Mouse (Mus musculus) liver, embryonic 11.5 days (tissue): Measurements from ENCODE around the gene Snhg11. TPM values are rescaled to one million over a fixed set of nuclear protein-coding genes. Genes with fewer than 3 reads are reported as not detected.

Experiments used
- ATAC-seq: fragments of 200-750 bp; cut with Nextera tagmentation; replicated peaks from 2 replicates; pipeline ENCODE4 v1.8.0; 2017; ENCODE audit warnings: moderate number of reproducible peaks, mild to moderate bottlenecking, moderate TSS enrichment, moderate library complexity; ENCODE audit not compliant: low FRiP score
- DNase-seq: peaks from one replicate; pipeline ENCODE4 v3.0.0-alpha.2; 2017; ENCODE audit warnings: low spot score
- H3K27ac ChIP-seq: fragments of 300-500 bp; sonication (generic); 2 replicates; pipeline ENCODE4 v1.5.1; 2014; ENCODE audit warnings: mild to moderate bottlenecking, low read depth, low read length, control low read depth
- H3K27me3 ChIP-seq: fragments of 300-500 bp; sonication (generic); replicated peaks from 2 replicates; pipeline ENCODE4 v1.6.1; 2014; ENCODE audit warnings: low read length, mixed read lengths; ENCODE audit not compliant: control insufficient read depth, insufficient read depth
- H3K36me3 ChIP-seq: fragments of 300-500 bp; sonication (generic); 2 replicates; pipeline ENCODE4 v1.6.1; 2014; ENCODE audit warnings: mild to moderate bottlenecking, low read length, moderate library complexity, mixed read lengths; ENCODE audit not compliant: control insufficient read depth, insufficient read depth
- H3K4me1 ChIP-seq: fragments of 300-500 bp; sonication (generic); replicated peaks from 2 replicates; pipeline ENCODE4 v1.6.1; 2014; ENCODE audit warnings: low read length, mixed read lengths; ENCODE audit not compliant: control insufficient read depth, insufficient read depth
- H3K4me2 ChIP-seq: fragments of 300-500 bp; sonication (generic); 2 replicates; pipeline ENCODE4 v1.6.1; 2014; ENCODE audit warnings: mild to moderate bottlenecking, control low read depth, moderate library complexity
- H3K4me3 ChIP-seq: fragments of 300-500 bp; sonication (generic); 2 replicates; pipeline ENCODE4 v1.5.1; 2014; ENCODE audit warnings: low read depth, low read length, control low read depth
- H3K9ac ChIP-seq: fragments of 300-500 bp; sonication (generic); 2 replicates; pipeline ENCODE4 v1.6.1; 2014; ENCODE audit warnings: low read depth, low read length, control low read depth
- H3K9me3 ChIP-seq: fragments of 300-500 bp; sonication (generic); 2 replicates; pipeline ENCODE4 v1.6.1; 2016; ENCODE audit warnings: low read length, inconsistent platforms, mixed read lengths; ENCODE audit not compliant: control insufficient read depth
- WGBS: fragments of 180-500 bp; shearing (Covaris S2); extraction: QIAGEN DNeasy Blood & Tissue Kit; methylation state at CpG from one replicate; pipeline ENCODE4 v1.1.7; 2014; 5-methylcytosine and 5-hydroxymethylcytosine counted together
- polyA plus RNA-seq: library from polyadenylated mRNA; unstranded; fragments of >200 nt; fragmentation: Nextera tagmentation; extraction: Ambion mirVana; gene quantifications from 2 replicates; pipeline ENCODE4 v1.2.1, GENCODE M21; 2014

Gene Snhg11
- polyA plus RNA-seq, 1 experiment from 2014 or later = 3.9 TPM

DNA sequence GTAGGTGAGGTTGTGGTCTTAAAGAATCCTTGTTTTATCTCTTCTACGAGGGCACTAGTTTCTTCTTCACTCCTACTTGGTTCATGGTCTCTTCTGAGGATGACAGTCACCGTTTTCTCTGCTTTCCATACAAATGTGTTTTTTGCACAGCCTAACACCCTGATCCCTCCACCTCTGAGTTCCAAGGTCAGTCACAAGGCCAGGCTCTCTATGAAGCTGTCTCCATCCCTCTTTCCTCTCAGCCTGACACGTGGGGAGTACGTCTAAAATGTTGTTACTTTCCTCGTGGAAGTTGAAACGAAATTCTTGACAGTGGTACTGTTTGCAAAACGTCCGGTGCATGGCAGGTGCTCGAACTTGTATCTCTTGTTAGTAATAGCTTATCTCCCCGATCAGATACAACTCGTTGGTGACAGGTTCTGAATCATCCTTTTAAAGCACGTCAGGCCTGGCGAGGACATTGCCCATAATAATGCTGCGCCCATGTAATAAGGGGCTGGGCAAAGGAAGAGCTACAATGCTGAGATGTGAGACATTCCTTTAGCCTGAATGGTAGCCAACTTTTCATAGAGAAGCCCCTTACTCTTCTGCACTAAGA lies 33.7 kb downstream of the Snhg11 start:
- peaks cover 26% of the 10 kb centered on the region for H3K4me1 ChIP-seq
- no peaks in the 10 kb centered on the region for H3K9me3 ChIP-seq
- H3K36me3 ChIP-seq = no peaks in the 10 kb centered on the region
- peak overlapping the region; percentile 64 for H3K4me2 ChIP-seq
- ATAC-seq (no peak), DNase-seq (no peak)
- 26% methylated on average over 14 of the region's 14 CpGs for WGBS
- H3K9ac ChIP-seq = no peak overlapping the region
- peak overlapping the region; percentile 88 for H3K4me3 ChIP-seq
- H3K27me3 ChIP-seq = 0 out of 2 replicates have a peak, but pooled peaks cover 2% of the 10 kb centered on the region
- H3K27ac ChIP-seq = no peak overlapping the region

DNA sequence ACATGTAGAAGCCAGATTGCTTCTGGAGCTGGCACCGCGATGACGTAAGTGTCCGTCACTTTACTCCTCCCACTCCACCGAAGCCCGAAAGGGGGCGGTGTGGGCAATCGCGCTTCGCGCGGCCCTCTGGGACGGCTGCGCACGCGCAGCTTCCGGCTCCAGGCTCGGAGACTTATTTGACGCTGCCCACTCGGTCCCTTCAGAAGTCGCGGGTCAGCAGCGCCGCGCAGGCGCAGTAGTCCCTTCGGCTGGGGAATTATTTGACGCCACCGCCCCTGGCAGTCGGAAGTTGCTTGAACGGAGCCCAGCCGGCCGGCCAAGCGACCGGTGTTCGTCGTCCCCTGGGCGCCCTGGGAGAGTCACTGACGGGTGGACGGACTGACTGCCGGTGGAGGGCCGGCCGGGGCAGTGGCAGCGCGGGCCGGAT lies 34.2 kb downstream of the Snhg11 start, which contains the start of gene Ralgapb:
Gene Ralgapb, plus strand, starts transcription at position 254 of the 427 bp plus-strand sequence.
- H3K27me3 ChIP-seq = 0 out of 2 replicates have a peak, but pooled peaks cover 2% of the 10 kb centered on the region
- peak within 1 kb of the TSS; percentile 66 for H3K9ac ChIP-seq
- no peaks in the 10 kb centered on the region for H3K36me3 ChIP-seq
- peaks cover 30% of the 10 kb centered on the region for H3K4me1 ChIP-seq
- DNase-seq = peak; percentile 98
- peak within 1 kb of the TSS; percentile 41 for H3K27ac ChIP-seq
- peak within 1 kb of the TSS; percentile 84 for H3K4me2 ChIP-seq
- ATAC-seq = peak; percentile 85
- H3K9me3 ChIP-seq = no peaks in the 10 kb centered on the region
- WGBS = under 1% methylated on average over 38 of the region's 46 CpGs
- H3K4me3 ChIP-seq = peak within 1 kb of the TSS; percentile 88

DNA sequence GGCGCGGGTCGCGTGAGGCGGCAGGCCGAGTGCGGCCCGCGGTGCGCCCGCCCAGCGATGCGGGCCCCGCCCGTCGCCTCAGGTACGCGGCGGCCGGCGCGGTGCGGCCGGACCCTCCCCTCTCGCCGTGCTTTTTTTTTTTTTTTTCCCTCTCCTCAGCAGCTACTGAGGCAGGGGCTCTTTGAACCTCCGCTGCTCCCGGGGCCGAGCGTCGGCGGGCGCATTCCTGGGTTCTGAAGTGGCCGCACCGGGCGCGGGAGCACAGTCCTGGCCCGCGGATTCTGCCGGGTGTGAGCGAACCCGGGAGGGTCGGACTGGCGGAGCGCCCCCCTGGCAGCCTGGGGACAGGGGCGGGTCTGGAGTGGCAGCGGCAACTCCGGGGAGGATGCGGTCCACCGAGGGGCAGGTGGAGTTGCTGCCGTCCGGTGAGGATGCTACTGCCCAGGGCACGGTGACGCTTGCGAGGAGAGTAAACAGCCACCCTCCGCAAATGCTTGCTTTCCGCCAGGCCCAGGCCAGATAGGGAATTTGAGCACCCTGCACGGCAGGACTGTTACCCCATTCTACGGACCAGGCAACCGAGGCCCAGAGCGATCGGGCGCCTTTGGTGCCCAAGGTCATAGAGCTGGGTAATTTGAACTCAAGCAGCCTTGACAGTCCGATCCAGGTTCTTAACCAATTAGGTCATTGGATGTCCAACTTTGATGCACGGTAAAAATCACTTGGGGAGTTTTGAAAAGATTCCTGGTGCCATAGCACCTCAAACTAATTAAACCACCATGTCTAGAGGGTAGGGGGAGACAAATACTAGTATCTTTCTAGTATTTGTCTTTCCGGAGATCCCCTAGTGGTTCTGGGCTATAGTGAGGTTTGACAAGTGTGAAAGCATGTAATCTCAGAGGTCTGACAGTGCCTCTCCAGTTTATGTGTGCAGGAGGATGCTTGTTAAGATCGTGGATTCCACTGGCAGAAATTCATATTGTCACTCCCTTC lies 34.9 kb downstream of the Snhg11 start:
- DNase-seq = peak; percentile 68
- 2% methylated on average over 60 of the region's 67 CpGs for WGBS
- Histone ChIP-seq H3K9ac (peak overlapping the region; percentile 66), H3K4me2 (peak overlapping the region; percentile 84), H3K36me3 (no peaks in the 10 kb centered on the region), H3K4me3 (peak overlapping the region; percentile 88), H3K9me3 (no peaks in the 10 kb centered on the region), H3K27ac (peak overlapping the region; percentile 41), H3K4me1 (peaks cover 31% of the 10 kb centered on the region), H3K27me3 (0 out of 2 replicates have a peak, but pooled peaks cover 2% of the 10 kb centered on the region)
- ATAC-seq = peak; percentile 68

DNA sequence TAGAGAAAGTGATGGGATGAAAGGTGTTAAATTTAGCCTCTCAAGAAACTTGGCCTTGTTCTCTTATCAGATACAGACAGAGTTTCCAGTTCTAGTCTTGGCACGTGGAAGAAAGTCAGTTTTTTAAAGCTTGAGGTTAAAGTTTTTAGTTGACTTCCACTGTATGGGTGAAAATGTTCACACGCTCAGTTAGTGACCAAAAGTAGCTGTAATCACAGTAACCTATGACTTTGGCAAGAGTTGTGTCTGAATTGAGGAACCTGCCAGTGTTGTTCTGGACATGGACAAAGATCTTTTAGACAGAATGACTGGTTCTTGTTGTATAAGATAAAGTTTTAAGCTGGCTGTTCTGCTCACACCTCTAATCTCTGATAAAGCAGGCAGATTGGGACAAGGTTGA lies 37.8 kb downstream of the Snhg11 start:
- Histone ChIP-seq H3K27ac (no peak overlapping the region), H3K4me3 (no peak overlapping the region), H3K36me3 (no peaks in the 10 kb centered on the region), H3K4me2 (peak overlapping the region; percentile 24), H3K9me3 (no peaks in the 10 kb centered on the region), H3K27me3 (no peaks in the 10 kb centered on the region), H3K4me1 (peaks cover 31% of the 10 kb centered on the region), H3K9ac (0 out of 2 replicates have a peak overlapping the region, but pooled peaks have one; percentile 30)
- WGBS = 46% methylated on average over 2 of the region's 2 CpGs
- no peak for ATAC-seq
- no peak for DNase-seq

DNA sequence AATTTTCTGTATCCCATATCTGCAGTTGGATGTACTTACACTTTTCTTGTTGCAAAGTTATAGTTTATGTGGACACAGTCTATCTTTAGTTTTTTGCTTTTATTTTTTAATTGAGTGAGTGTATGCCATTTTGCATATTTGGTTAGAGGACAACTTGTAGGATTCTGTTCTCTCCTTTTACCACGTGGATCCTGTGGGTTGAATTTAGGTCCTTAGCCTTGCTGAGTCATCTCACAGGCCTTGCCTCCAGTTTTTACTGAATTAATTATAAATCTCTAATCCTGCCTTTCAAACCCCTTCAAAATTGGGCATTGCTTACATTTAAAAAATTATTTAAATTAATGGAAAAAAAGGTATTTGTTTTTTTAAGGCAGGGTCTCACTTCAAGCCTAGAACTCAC lies 40.4 kb downstream of the Snhg11 start:
- H3K36me3 ChIP-seq = no peaks in the 10 kb centered on the region
- no peak overlapping the region for H3K9ac ChIP-seq
- no peak for ATAC-seq
- no peaks in the 10 kb centered on the region for H3K27me3 ChIP-seq
- H3K9me3 ChIP-seq = no peaks in the 10 kb centered on the region
- H3K4me2 ChIP-seq = no peak overlapping the region
- no peak overlapping the region for H3K4me3 ChIP-seq
- peaks cover 27% of the 10 kb centered on the region for H3K4me1 ChIP-seq
- H3K27ac ChIP-seq = no peak overlapping the region
- 59% methylated on average over 1 of the region's 1 CpGs for WGBS
- DNase-seq = no peak

DNA sequence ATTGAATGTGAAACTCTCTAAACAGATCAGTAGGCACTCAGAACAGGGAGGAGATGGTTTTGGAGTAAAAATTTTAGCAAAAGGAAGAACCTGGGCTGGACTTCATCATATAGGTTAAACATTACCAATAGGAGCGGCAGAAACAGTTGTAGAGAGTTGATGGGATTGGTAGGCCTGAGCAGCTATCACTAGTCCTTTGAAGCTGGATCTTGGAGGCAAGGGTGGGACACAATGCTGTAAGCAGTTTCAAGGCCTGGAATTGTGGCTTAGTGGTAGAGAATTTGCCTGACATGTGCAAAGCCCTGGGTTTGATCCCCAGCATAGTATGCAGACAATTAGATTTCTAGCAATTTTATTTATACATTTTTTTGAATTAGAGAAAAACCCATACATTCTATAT lies 43.2 kb downstream of the Snhg11 start:
- Histone ChIP-seq H3K4me2 (no peak overlapping the region), H3K9ac (no peak overlapping the region; the same call in 1 of the 2 replicates), H3K27me3 (no peaks in the 10 kb centered on the region), H3K9me3 (no peaks in the 10 kb centered on the region), H3K27ac (no peak overlapping the region), H3K4me3 (no peak overlapping the region), H3K4me1 (peaks cover 8% of the 10 kb centered on the region), H3K36me3 (peaks cover under 1% of the 10 kb centered on the region; the same call in 1 of the 2 replicates)
- 82% methylated on average over 1 of the region's 1 CpGs for WGBS
- no peak for DNase-seq
- ATAC-seq = no peak

Other genes starting within 250 kb of the Snhg11 start
- gene Tgm2, start 229.2 kb upstream of the Snhg11 start, polyA plus RNA-seq = 49.5 and 49.7 TPM in 2 replicates
- 0.53 and 0.81 TPM in 2 replicates for gene D630003M21Rik, start 146.4 kb upstream of the Snhg11 start, polyA plus RNA-seq
- gene Bpi, start 117.5 kb upstream of the Snhg11 start, polyA plus RNA-seq = not detected in 2 replicates
- 12.9 and 13.7 TPM in 2 replicates for gene Lbp, start 69.1 kb upstream of the Snhg11 start, polyA plus RNA-seq
- 11.6 and 14.3 TPM in 2 replicates for gene Ralgapb, start 34.2 kb downstream of the Snhg11 start, polyA plus RNA-seq
- gene Adig, start 127.0 kb downstream of the Snhg11 start, polyA plus RNA-seq = not detected in 2 replicates
- not detected in 2 replicates for gene Arhgap40, start 137.2 kb downstream of the Snhg11 start, polyA plus RNA-seq
- gene Slc32a1, start 235.1 kb downstream of the Snhg11 start, polyA plus RNA-seq = 0.05 and 0.06 TPM in 2 replicates
- gene Actr5, start 249.2 kb downstream of the Snhg11 start, polyA plus RNA-seq = 14.2 and 15.8 TPM in 2 replicates